In the genomic region with DNA sequence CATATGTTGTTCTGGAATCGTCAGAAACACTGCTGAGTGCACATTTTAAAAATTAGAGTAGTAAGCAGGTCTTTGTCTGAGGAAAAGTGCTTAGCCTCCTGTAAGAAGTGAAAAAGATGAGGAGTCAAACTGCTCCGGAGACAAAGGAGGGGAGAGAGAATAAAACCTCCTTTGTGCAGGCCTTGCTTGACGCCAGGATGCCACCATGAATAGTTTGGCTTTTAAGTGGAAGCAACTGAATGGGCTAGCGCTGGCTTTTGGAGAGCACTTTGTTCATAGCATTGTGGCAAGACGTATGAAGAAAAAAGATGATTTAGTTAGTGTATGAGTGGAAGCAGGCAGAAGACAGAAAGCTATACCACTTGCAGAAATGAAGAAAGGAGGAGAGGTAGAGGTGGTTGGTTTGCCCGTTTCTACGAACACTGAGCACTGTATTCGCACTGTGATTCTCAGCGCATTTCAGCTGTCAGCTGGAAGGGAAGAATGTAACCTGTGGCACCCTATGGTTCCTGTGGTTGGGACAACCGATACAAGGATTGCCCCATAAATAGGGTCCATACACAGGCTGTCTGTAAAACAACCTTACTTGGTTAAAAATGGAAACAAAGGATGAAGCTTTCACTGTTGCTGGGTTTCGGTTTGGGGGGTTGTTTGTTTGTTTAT, we compare ENCODE assay signal across 22 mouse cellular contexts. TPM values are rescaled to one million over a fixed set of nuclear protein-coding genes. Genes with fewer than 3 reads are reported as not detected.
A peak's percentile ranks its signal among the peaks of the same experiment; 100 is the strongest.
DNase-seq lines count a peak whose midpoint lies in the region; ATAC-seq lines count a peak whose summit lies in the region.
"Had no signal": no experiment of that assay in that cellular context is flagged by ENCODE, and none has a peak within 500 bp of the region (broad histone marks: within the 10 kb centered on the region; RNA-seq: fewer than 3 reads in every experiment).

No protein-coding gene starts in this region.

- no peaks in the 10 kb centered on the region for H3K36me3 ChIP-seq in forebrain, embryonic 11.5 days (ENCODE audit: control insufficient read depth, insufficient read depth, low read length)
- no peaks in the 10 kb centered on the region for H3K36me3 ChIP-seq in forebrain, embryonic 16.5 days (ENCODE audit: control insufficient read depth, insufficient read depth)
- H3K36me3 ChIP-seq in hindbrain, embryonic 13.5 days: no peaks in the 10 kb centered on the region
- no peaks in the 10 kb centered on the region for H3K36me3 ChIP-seq in midbrain, embryonic 15.5 days (replicated peaks)
- H3K36me3 ChIP-seq: embryonic facial prominence, embryonic 15.5 days had no signal

- no peaks in the 10 kb centered on the region for H3K27me3 ChIP-seq in forebrain, embryonic 11.5 days (ENCODE audit: control insufficient read depth, insufficient read depth, low read length)
- H3K27me3 ChIP-seq in forebrain, embryonic 16.5 days (replicated peaks; ENCODE audit: control insufficient read depth, insufficient read depth, low read length): 0 out of 2 replicates have a peak, but pooled peaks cover 4% of the 10 kb centered on the region
- H3K27me3 ChIP-seq in hindbrain, embryonic 13.5 days: no peaks in the 10 kb centered on the region
- H3K27me3 ChIP-seq in midbrain, embryonic 15.5 days (replicated peaks): no peaks in the 10 kb centered on the region
- H3K27me3 ChIP-seq: embryonic facial prominence, embryonic 15.5 days had no signal

- H3K27ac ChIP-seq in forebrain, embryonic 11.5 days (ENCODE audit: low read depth, low read length): no peak overlapping the region
- no peak overlapping the region for H3K27ac ChIP-seq in forebrain, embryonic 16.5 days (ENCODE audit: low read length)
- H3K27ac ChIP-seq in hindbrain, embryonic 13.5 days: no peak overlapping the region
- no peak overlapping the region for H3K27ac ChIP-seq in midbrain, embryonic 15.5 days
- H3K27ac ChIP-seq: embryonic facial prominence, embryonic 15.5 days had no signal

- no peaks in the 10 kb centered on the region for H3K9me3 ChIP-seq in forebrain, embryonic 11.5 days (ENCODE audit: control insufficient read depth, low read length)
- H3K9me3 ChIP-seq in forebrain, embryonic 16.5 days (ENCODE audit: control insufficient read depth, low read length): no peaks in the 10 kb centered on the region
- H3K9me3 ChIP-seq in hindbrain, embryonic 13.5 days: no peaks in the 10 kb centered on the region
- H3K9me3 ChIP-seq in midbrain, embryonic 15.5 days: no peaks in the 10 kb centered on the region
- H3K9me3 ChIP-seq: embryonic facial prominence, embryonic 15.5 days had no signal

- no peak overlapping the region for H3K4me3 ChIP-seq in forebrain, embryonic 11.5 days (ENCODE audit: low read depth, low read length)
- H3K4me3 ChIP-seq in forebrain, embryonic 16.5 days (replicated peaks; ENCODE audit: low read length): no peak overlapping the region
- no peak overlapping the region for H3K4me3 ChIP-seq in hindbrain, embryonic 13.5 days
- H3K4me3 ChIP-seq in midbrain, embryonic 15.5 days: no peak overlapping the region
- H3K4me3 ChIP-seq: embryonic facial prominence, embryonic 15.5 days had no signal

- 10% methylated on average over 11 of the region's 11 CpGs for WGBS in forebrain, embryonic 11.5 days
- 12% methylated on average over 11 of the region's 11 CpGs for WGBS in forebrain, embryonic 16.5 days
- 16% methylated on average over 11 of the region's 11 CpGs for WGBS in hindbrain, embryonic 13.5 days
- WGBS in midbrain, embryonic 15.5 days: 25% methylated on average over 11 of the region's 11 CpGs

- DNase-seq in forebrain, embryonic 11.5 days (ENCODE audit: low spot score): peak; percentile 53
- DNase-seq in embryo, embryonic 10.5 days (ENCODE audit: low spot score): peak; percentile 32
- DNase-seq in spleen, adult 12 weeks (ENCODE audit: low spot score): no peak
- no peak for DNase-seq in thymus, postnatal 4 days
- DNase-seq: cerebellum, postnatal 25 days; kidney, adult 2 months; kidney, postnatal 25 days; lung, embryonic 14.5 days; thymus, postnatal 14 days had no signal

- H3K4me2 ChIP-seq in forebrain, embryonic 11.5 days (ENCODE audit: low read depth, low read length, severe bottlenecking): no peak overlapping the region
- no peak overlapping the region for H3K4me2 ChIP-seq in forebrain, embryonic 16.5 days (ENCODE audit: low read length)
- H3K4me2 ChIP-seq in hindbrain, embryonic 13.5 days: peak overlapping the region; percentile 16; the same call in 1 of the 2 replicates
- no peak overlapping the region for H3K4me2 ChIP-seq in midbrain, embryonic 15.5 days
- H3K4me2 ChIP-seq: embryonic facial prominence, embryonic 15.5 days; lung, embryonic 14.5 days had no signal

- ATAC-seq in forebrain, embryonic 11.5 days (replicated peaks; ENCODE audit: low FRiP score): peak; percentile 45; the same call in 1 of the 2 replicates
- ATAC-seq in forebrain, embryonic 16.5 days: no peak
- 0 out of 2 replicates have a peak, but pooled peaks have one; percentile 23 for ATAC-seq in hindbrain, embryonic 13.5 days (ENCODE audit: low FRiP score)
- ATAC-seq in midbrain, embryonic 15.5 days (replicated peaks): 0 out of 2 replicates have a peak, but pooled peaks have one; percentile 42
- ATAC-seq in megakaryocyte progenitor cell, adult 5-6 weeks (replicated peaks; ENCODE audit: poor library complexity): no peak

- no peak overlapping the region for H3K9ac ChIP-seq in forebrain, embryonic 11.5 days (ENCODE audit: low read length)
- no peak overlapping the region for H3K9ac ChIP-seq in forebrain, embryonic 16.5 days (replicated peaks; ENCODE audit: low read depth, low read length)
- no peak overlapping the region for H3K9ac ChIP-seq in hindbrain, embryonic 13.5 days
- no peak overlapping the region for H3K9ac ChIP-seq in midbrain, embryonic 15.5 days
- H3K9ac ChIP-seq: embryonic facial prominence, embryonic 15.5 days; lung, embryonic 14.5 days had no signal

- H3K4me1 ChIP-seq in forebrain, embryonic 11.5 days (replicated peaks; ENCODE audit: control insufficient read depth, insufficient read depth, low read length): no peaks in the 10 kb centered on the region
- peaks cover 7% of the 10 kb centered on the region for H3K4me1 ChIP-seq in forebrain, embryonic 16.5 days (replicated peaks; ENCODE audit: control insufficient read depth, insufficient read depth, low read length)
- H3K4me1 ChIP-seq in hindbrain, embryonic 13.5 days (replicated peaks): peaks cover 13% of the 10 kb centered on the region
- no peaks in the 10 kb centered on the region for H3K4me1 ChIP-seq in midbrain, embryonic 15.5 days
- H3K4me1 ChIP-seq: embryonic facial prominence, embryonic 15.5 days had no signal

RNA-seq across cellular contexts. Expression of a gene that starts 42.8 kb away (rescaled TPM):
- not detected in 2 replicates for polyA plus RNA-seq in forebrain, embryonic 11.5 days (2014; fragmentation: Nextera tagmentation; extraction: Ambion mirVana)
- 0.02 TPM in 1 of 2 replicates, not detected in the other for polyA plus RNA-seq in forebrain, embryonic 16.5 days (2015; fragmentation: Nextera tagmentation; extraction: Ambion mirVana)
- polyA plus RNA-seq in hindbrain, embryonic 13.5 days (2015; fragmentation: Nextera tagmentation; extraction: Ambion mirVana): not detected in 2 replicates
- not detected in 2 replicates for polyA plus RNA-seq in midbrain, embryonic 15.5 days (2015; fragmentation: Nextera tagmentation; extraction: Ambion mirVana)
- total RNA-seq in megakaryocyte progenitor cell, adult 5-6 weeks (2015): not detected in 2 replicates
- not detected in 2 replicates for total RNA-seq in megakaryocyte progenitor cell, adult 5-6 weeks (2017)
- total RNA-seq: layer of hippocampus, postnatal 14 days had no signal
- polyA plus RNA-seq: liver, adult 2 months; lung, embryonic 14.5 days; small intestine, adult 2 months had no signal

RNA-seq across cellular contexts. Expression of a gene that starts 55.6 kb away (rescaled TPM):
- not detected in 2 replicates for polyA plus RNA-seq in forebrain, embryonic 11.5 days (2014; fragmentation: Nextera tagmentation; extraction: Ambion mirVana)
- polyA plus RNA-seq in forebrain, embryonic 16.5 days (2015; fragmentation: Nextera tagmentation; extraction: Ambion mirVana): not detected in 2 replicates
- polyA plus RNA-seq in hindbrain, embryonic 13.5 days (2015; fragmentation: Nextera tagmentation; extraction: Ambion mirVana): not detected in 2 replicates
- not detected in 2 replicates for polyA plus RNA-seq in midbrain, embryonic 15.5 days (2015; fragmentation: Nextera tagmentation; extraction: Ambion mirVana)
- total RNA-seq in megakaryocyte progenitor cell, adult 5-6 weeks (2015): not detected in 2 replicates
- total RNA-seq in megakaryocyte progenitor cell, adult 5-6 weeks (2017): not detected in 2 replicates
- total RNA-seq: gastrocnemius, postnatal 4 days; layer of hippocampus, postnatal 14 days; left cerebral cortex, postnatal 36 days; liver, adult 2 months had no signal
- polyA plus RNA-seq: embryonic facial prominence, embryonic 15.5 days; heart, embryonic 14.5 days; kidney, adult 2 months; liver, adult 2 months; lung, embryonic 14.5 days; neural tube, embryonic 14.5 days; small intestine, adult 2 months; stomach, embryonic 16.5 days had no signal

Comparison
In these comparisons a context has a peak if more than half of its experiments do, and no peak if none do; other contexts are left out.
1. ATAC-seq: peak in forebrain, embryonic 11.5 days (single experiment), hindbrain, embryonic 13.5 days (single experiment) and midbrain, embryonic 15.5 days (single experiment); none in forebrain, embryonic 16.5 days (single experiment) and megakaryocyte progenitor cell, adult 5-6 weeks (single experiment).
2. DNase-seq: peak in forebrain, embryonic 11.5 days (single experiment) and embryo, embryonic 10.5 days (single experiment); none in spleen, adult 12 weeks (single experiment) and thymus, postnatal 4 days (single experiment).